Mouse (Mus musculus) hindbrain, embryonic 11.5 days (tissue): ENCODE measurements around the gene Vstm4. TPM values are rescaled to one million over a fixed set of nuclear protein-coding genes. Genes with fewer than 3 reads are reported as not detected.

Experiments
- ATAC-seq: fragments of 200-750 bp; cut with Nextera tagmentation; 2 replicates; pipeline ENCODE4 v1.8.0; 2017; ENCODE audit warnings: mild to moderate bottlenecking, moderate TSS enrichment, moderate library complexity; ENCODE audit not compliant: low FRiP score
- DNase-seq: peaks from one replicate; pipeline ENCODE4 v3.0.0-alpha.2; 2015; ENCODE audit warnings: low spot score
- H3K27ac ChIP-seq: fragments of 300-500 bp; sonication (generic); 2 replicates; pipeline ENCODE4 v1.5.1; 2014; ENCODE audit warnings: mild to moderate bottlenecking, low read depth, low read length
- H3K27me3 ChIP-seq: fragments of 300-500 bp; sonication (generic); 2 replicates; pipeline ENCODE4 v1.6.1; 2014; ENCODE audit warnings: mild to moderate bottlenecking, low read length, moderate library complexity, mixed read lengths; ENCODE audit not compliant: control insufficient read depth, insufficient read depth
- H3K36me3 ChIP-seq: fragments of 300-500 bp; sonication (generic); 2 replicates; pipeline ENCODE4 v1.6.1; 2014; ENCODE audit warnings: mild to moderate bottlenecking, low read length, moderate library complexity, mixed read lengths; ENCODE audit not compliant: control insufficient read depth, insufficient read depth
- H3K4me1 ChIP-seq: fragments of 300-500 bp; sonication (generic); replicated peaks from 2 replicates; pipeline ENCODE4 v1.6.1; 2014; ENCODE audit warnings: low read length, mixed read lengths; ENCODE audit not compliant: control insufficient read depth, insufficient read depth
- H3K4me2 ChIP-seq: fragments of 300-500 bp; sonication (generic); replicated peaks from 2 replicates; pipeline ENCODE4 v1.6.1; 2014; ENCODE audit warnings: mild to moderate bottlenecking, low read depth, low read length
- H3K4me3 ChIP-seq: fragments of 300-500 bp; sonication (generic); 2 replicates; pipeline ENCODE4 v1.5.1; 2014; ENCODE audit warnings: low read depth, low read length
- H3K9ac ChIP-seq: fragments of 300-500 bp; sonication (generic); 2 replicates; pipeline ENCODE4 v1.6.1; 2014; ENCODE audit warnings: low read depth, low read length
- H3K9me3 ChIP-seq: fragments of 300-500 bp; sonication (generic); 2 replicates; pipeline ENCODE4 v1.6.1; 2016; ENCODE audit warnings: low read length; ENCODE audit not compliant: control insufficient read depth
- WGBS: fragments of 180-500 bp; shearing (Covaris S2); extraction: QIAGEN DNeasy Blood & Tissue Kit; methylation state at CpG from one replicate; pipeline ENCODE4 v1.1.7; 2014; 5-methylcytosine and 5-hydroxymethylcytosine counted together
- polyA plus RNA-seq: library from polyadenylated mRNA; unstranded; fragments of >200 nt; fragmentation: Nextera tagmentation; extraction: Ambion mirVana; gene quantifications from 2 replicates; pipeline ENCODE4 v1.2.1, GENCODE M21; 2014

Vstm4 gene
- polyA plus RNA-seq, 1 experiment from 2014 or later, result 3.3 TPM

GRCm38 (mm10) chr14:32984176-32984738, 127.7 kb downstream of the Vstm4 start:
- H3K9me3 ChIP-seq, result no peaks in the 10 kb centered on the region
- H3K4me1 ChIP-seq, result no peaks in the 10 kb centered on the region
- no peak overlapping the region for H3K4me3 ChIP-seq
- H3K27me3 ChIP-seq, result no peaks in the 10 kb centered on the region
- DNase-seq (no peak), ATAC-seq (no peak)
- H3K4me2 ChIP-seq, result no peak overlapping the region
- WGBS, result 82% methylated on average over 6 of the region's 6 CpGs
- no peak overlapping the region for H3K27ac ChIP-seq
- no peaks in the 10 kb centered on the region for H3K36me3 ChIP-seq
- no peak overlapping the region for H3K9ac ChIP-seq

- DNase-seq, result no peak
- no peaks in the 10 kb centered on the region for H3K27me3 ChIP-seq
- H3K4me2 ChIP-seq, result no peak overlapping the region
- WGBS, result 62% methylated on average over 4 of the region's 4 CpGs
- H3K36me3 ChIP-seq, result no peaks in the 10 kb centered on the region
- no peaks in the 10 kb centered on the region for H3K4me1 ChIP-seq
- no peaks in the 10 kb centered on the region for H3K9me3 ChIP-seq
- H3K9ac ChIP-seq, result no peak overlapping the region
- H3K4me3 ChIP-seq, result no peak overlapping the region
- no peak overlapping the region for H3K27ac ChIP-seq
- ATAC-seq, result no peak
Observed at GRCm38 (mm10) chr14:32986659-32987058, 130.1 kb downstream of the Vstm4 start.

Other genes starting within 250 kb of the Vstm4 start
- gene 3425401B19Rik, start 171.5 kb upstream of the Vstm4 start, polyA plus RNA-seq, result 0.06 and 0.17 TPM in 2 replicates
- gene Tmem273, start 70.8 kb upstream of the Vstm4 start, polyA plus RNA-seq, result 0.71 and 0.86 TPM in 2 replicates
- 0.08 TPM in 1 of 2 replicates, not detected in the other for gene Fam170b, start 22.8 kb upstream of the Vstm4 start, polyA plus RNA-seq
- gene Lrrc18, start 134.6 kb downstream of the Vstm4 start, polyA plus RNA-seq, result 0.36 and 0.86 TPM in 2 replicates